Mouse (Mus musculus) cerebellum, adult 2 months (tissue): ENCODE measurements around the gene Pitx2. TPM values are rescaled to one million over a fixed set of nuclear protein-coding genes. Genes with fewer than 3 reads are reported as not detected.

Source experiments
- DNase-seq, 2 experiments: peaks; one replicate each; pipeline ENCODE4 v3.0.0; 2021
- H3K27ac ChIP-seq: fragments of 200-500 bp; 2 replicates; pipeline ENCODE4 v1.5.1; 2012; ENCODE audit warnings: low read length, control low read depth, inconsistent platforms; ENCODE audit not compliant: insufficient read depth
- H3K27me3 ChIP-seq: fragments of 200-500 bp; 2 replicates; pipeline ENCODE4 v1.6.1; 2012; ENCODE audit warnings: inconsistent platforms, mild to moderate bottlenecking, low read length, moderate library complexity; ENCODE audit not compliant: control insufficient read depth, insufficient read depth
- H3K4me1 ChIP-seq: fragments of 200-500 bp; 2 replicates; pipeline ENCODE4 v1.6.1; 2011; ENCODE audit warnings: low read length; ENCODE audit not compliant: control insufficient read depth, insufficient read depth
- H3K4me3 ChIP-seq: fragments of 200-500 bp; replicated peaks from 2 replicates; pipeline ENCODE3; 2011; ENCODE audit warnings: mild to moderate bottlenecking, low read depth, low read length, control low read depth; ENCODE audit not compliant: insufficient read depth
- CTCF ChIP-seq: fragments of 200-500 bp; IDR thresholded peaks from 2 replicates; pipeline ENCODE4 v1.5.1; 2011; ENCODE audit warnings: low read depth, mild to moderate bottlenecking, control low read depth, low read length, moderate library complexity, borderline replicate concordance; ENCODE audit not compliant: insufficient read depth
- POLR2A ChIP-seq: fragments of 200-500 bp; IDR thresholded peaks from 2 replicates; pipeline ENCODE4 v1.6.1; 2011; ENCODE audit warnings: low read length, control low read depth, borderline replicate concordance; ENCODE audit not compliant: insufficient read depth
- WGBS: fragments of 180-500 bp; shearing (Covaris S2); methylation state at CpG from one replicate; pipeline ENCODE4 v1.1.7; 2018; 5-methylcytosine and 5-hydroxymethylcytosine counted together
- polyA plus RNA-seq: library from polyadenylated mRNA; depleted of rRNA; stranded (reverse); fragments of >200 nt; gene quantifications from 2 replicates; pipeline ENCODE4 v1.2.3, GENCODE M21; 2012; rRNA removed

Pitx2 gene
- polyA plus RNA-seq, 1 experiment, result 0.25 TPM

GRCm38 (mm10) chr3:129258497-129258896 lies 58.8 kb downstream of the Pitx2 start:
- no peak overlapping the region for H3K4me3 ChIP-seq
- no peaks in the 10 kb centered on the region for H3K4me1 ChIP-seq
- TF ChIP-seq CTCF (no peak), POLR2A (no peak)
- H3K27me3 ChIP-seq, result no peaks in the 10 kb centered on the region
- no peak for DNase-seq
- no peak overlapping the region for H3K27ac ChIP-seq
- WGBS, result 84% methylated on average over 5 of the region's 5 CpGs

Other genes with a start within 250 kb of the Pitx2 start
- 2.2 and 2.6 TPM in 2 replicates for gene Enpep, start 132.8 kb downstream of the Pitx2 start, polyA plus RNA-seq